Mouse (Mus musculus) gastrocnemius, adult 18-20 months (tissue): ENCODE measurements at regions not wholly inside any gene's neighbourhood (a gene's known extent, or its start where the extent isn't known, plus 50 kb on each side); places are given as distances from the start of the nearest gene placed in this dataset.

Experiments
- DNase-seq: peaks from one replicate; pipeline ENCODE4 v3.0.0; 2021; ENCODE audit warnings: low spot score

- DNase-seq = no peak
Measured at GRCm38 (mm10) chr10:43710886-43711256, 132.8 kb downstream of the Cd24a start.

GRCm38 (mm10) chr10:43712657-43713056 lies 134.6 kb downstream of the Cd24a start:
- no peak for DNase-seq

- DNase-seq = no peak
Measured at GRCm38 (mm10) chr10:43718768-43719167, 140.7 kb downstream of the Cd24a start.

- DNase-seq = no peak
Measured at GRCm38 (mm10) chr10:43721356-43721755, 143.3 kb downstream of the Cd24a start.

- no peak for DNase-seq
Measured at GRCm38 (mm10) chr10:43722164-43722563, 144.1 kb downstream of the Cd24a start.

- DNase-seq = no peak
Measured at GRCm38 (mm10) chr10:43722711-43723614, 144.9 kb downstream of the Cd24a start.

GRCm38 (mm10) chr10:43723615-43723937 lies 145.5 kb downstream of the Cd24a start:
- DNase-seq = no peak

- DNase-seq = no peak
Measured at GRCm38 (mm10) chr10:43727746-43728145, 149.7 kb downstream of the Cd24a start.

GRCm38 (mm10) chr10:43729184-43729583 lies 151.1 kb downstream of the Cd24a start:
- no peak for DNase-seq

GRCm38 (mm10) chr10:43733618-43734415 lies 155.7 kb downstream of the Cd24a start:
- no peak for DNase-seq

- no peak for DNase-seq
Measured at GRCm38 (mm10) chr10:43739181-43739580, 161.1 kb downstream of the Cd24a start.

GRCm38 (mm10) chr10:43739718-43740117 lies 161.6 kb downstream of the Cd24a start:
- DNase-seq = no peak

GRCm38 (mm10) chr10:43740204-43740865 lies 161.2 kb downstream of the Qrsl1 start:
- DNase-seq = no peak

GRCm38 (mm10) chr10:43741361-43742084 lies 160.0 kb downstream of the Qrsl1 start:
- DNase-seq = no peak

- peak; percentile 72 for DNase-seq
Measured at GRCm38 (mm10) chr10:43742085-43743054, 159.2 kb downstream of the Qrsl1 start.

- DNase-seq = no peak
Measured at GRCm38 (mm10) chr10:43743188-43744120, 158.1 kb downstream of the Qrsl1 start.

GRCm38 (mm10) chr10:43745931-43746630 lies 155.5 kb downstream of the Qrsl1 start:
- DNase-seq = peak; percentile 50

- DNase-seq = no peak
Measured at GRCm38 (mm10) chr10:43746631-43747001, 154.9 kb downstream of the Qrsl1 start.

- DNase-seq = no peak
Measured at GRCm38 (mm10) chr10:43747541-43747940, 154.0 kb downstream of the Qrsl1 start.
